Mouse (Mus musculus) kidney, adult 2 months (tissue): ENCODE data around the gene Fam222b.

Experiments
- CTCF ChIP-seq: fragments of 200-500 bp; conservative IDR thresholded peaks from 2 replicates; pipeline ENCODE4 v1.5.1; 2011; ENCODE audit warnings: low read depth, mild to moderate bottlenecking, control low read depth, low read length, moderate library complexity, mixed read lengths; ENCODE audit not compliant: insufficient read depth, insufficient read length
- POLR2A ChIP-seq: fragments of 200-500 bp; IDR thresholded peaks from one replicate; pipeline ENCODE4 v1.6.1; 2011; ENCODE audit warnings: low read depth, low read length, control low read depth

GRCm38 (mm10) chr11:78159096-78159495 is 64.6 kb downstream of the Fam222b start:
- no peak for TF ChIP-seq POLR2A
- TF ChIP-seq CTCF, result peak; percentile 100; the same call in 1 of the 2 replicates
